Mouse (Mus musculus): Measurements from ENCODE around the gene Hmbs. TPM values are rescaled to one million over a fixed set of nuclear protein-coding genes. Genes with fewer than 3 reads are reported as not detected.
"Not testable (repeated sequence)": the region's sequence is repeated elsewhere in the genome, so short reads cannot be mapped to it uniquely, and the experiment has no call there.

Gene Hmbs
- total RNA-seq, 2 experiments from 2014 or later: 20.8 to 24.7 TPM

DNA sequence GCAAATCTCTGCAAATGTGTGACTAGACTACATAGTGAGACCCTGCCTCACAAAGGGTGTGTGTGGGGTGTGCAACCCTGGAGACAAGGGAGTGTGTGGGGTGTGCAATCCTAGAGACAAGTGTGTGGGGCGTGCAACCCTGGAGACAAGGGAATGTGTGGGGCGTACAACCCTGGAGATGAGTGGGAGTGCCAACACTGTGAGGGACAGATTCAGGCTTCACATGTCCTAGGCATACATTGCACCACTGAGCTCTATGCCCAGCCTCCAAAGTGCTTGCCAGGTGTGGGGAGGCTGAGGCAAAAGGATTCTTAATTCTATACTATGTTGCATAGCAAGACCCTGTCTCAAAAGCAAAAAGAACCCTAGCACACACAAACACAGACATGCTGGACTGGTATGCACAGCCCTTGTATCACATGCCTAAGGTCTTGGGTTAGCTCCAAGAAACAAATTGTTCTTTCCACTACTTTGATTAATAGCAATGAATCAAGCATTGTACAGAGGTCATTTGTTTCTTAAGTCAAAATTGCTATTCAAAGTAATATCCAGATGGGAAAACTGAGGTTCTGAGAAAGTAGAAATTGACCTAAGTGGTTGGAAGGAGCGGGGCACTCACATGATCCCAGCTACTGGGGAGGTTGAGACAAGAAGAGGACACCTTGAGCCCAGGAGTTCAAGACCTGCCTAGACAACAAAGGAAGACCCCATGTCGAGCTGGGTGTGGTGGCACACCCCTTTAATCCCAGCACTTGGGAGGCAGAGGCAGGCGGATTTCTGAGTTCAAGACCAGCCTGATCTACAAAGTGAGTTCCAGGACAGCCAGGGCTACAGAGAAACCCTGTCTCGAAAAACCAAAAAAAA is 1.8 kb upstream of the Hmbs start:
- DNase-seq (ENCODE audit: low spot score): no peak

GRCm38 (mm10) chr9:44343290-44343689 is 738 bp downstream of the Hmbs start:
- DNase-seq (ENCODE audit: low spot score): no peak

GRCm38 (mm10) chr9:44342605-44343004 is 1.4 kb downstream of the Hmbs start:
- DNase-seq (ENCODE audit: low spot score): no peak

GRCm38 (mm10) chr9:44342173-44342572 is 1.9 kb downstream of the Hmbs start:
- no peak for DNase-seq (ENCODE audit: low spot score)

DNA sequence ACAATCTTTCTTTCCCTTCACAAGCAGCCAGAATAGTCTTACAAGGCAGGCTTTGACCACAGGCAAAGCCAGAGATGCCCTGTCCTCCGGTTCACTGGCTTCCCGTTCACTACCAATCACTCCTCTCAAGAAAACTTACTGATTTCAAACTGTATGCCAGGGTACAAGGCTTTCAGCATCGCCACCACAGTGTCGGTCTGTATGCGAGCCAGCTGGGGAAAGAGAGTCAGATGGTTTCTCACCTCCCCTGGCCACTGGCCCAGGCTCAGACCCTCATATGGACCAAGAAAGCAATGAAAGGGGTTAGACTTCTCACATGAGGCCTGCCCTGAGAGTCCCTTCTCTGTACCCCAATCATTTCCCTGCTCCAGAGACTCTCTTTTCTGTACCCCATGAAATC is 2.5 kb downstream of the Hmbs start:
- DNase-seq (ENCODE audit: low spot score): no peak

- DNase-seq (ENCODE audit: low spot score): no peak
Measured at GRCm38 (mm10) chr9:44338574-44338973, 5.5 kb downstream of the Hmbs start.

DNA sequence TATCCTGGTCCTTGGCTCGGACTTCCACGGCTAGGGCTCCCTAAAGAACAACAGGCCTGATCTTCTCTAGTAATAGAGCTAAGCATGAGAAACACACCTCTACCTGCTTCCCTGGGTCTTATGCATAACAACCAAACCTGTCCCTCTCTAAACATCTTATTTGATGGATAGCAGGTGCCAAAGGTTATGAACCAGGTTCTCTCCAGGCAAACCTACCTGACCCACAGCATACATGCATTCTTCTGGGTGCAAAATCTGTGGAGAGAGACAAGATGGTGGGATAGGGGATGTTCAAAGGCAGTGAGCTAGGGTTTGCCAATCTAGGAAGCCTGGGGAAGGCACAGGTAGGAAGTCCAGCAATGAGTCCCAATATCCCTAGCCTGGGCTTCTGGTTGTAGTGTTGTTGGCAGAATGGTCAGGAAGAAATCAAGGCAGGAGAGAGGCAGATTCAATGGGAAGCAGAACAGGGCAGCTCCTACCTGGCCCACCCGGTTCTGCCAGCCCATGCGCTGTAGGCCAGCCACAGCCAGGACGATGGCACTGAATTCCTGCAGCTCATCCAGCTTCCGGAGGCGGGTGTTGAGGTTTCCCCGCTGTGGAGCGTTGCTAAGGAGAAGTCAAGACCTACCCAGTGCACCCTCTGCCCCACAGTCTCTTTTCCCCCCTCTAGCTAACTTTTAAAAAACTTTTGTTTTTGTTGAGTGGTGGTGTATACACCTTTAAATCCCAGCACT is 6.4 kb downstream of the Hmbs start:
- DNase-seq (ENCODE audit: low spot score): no peak

DNA sequence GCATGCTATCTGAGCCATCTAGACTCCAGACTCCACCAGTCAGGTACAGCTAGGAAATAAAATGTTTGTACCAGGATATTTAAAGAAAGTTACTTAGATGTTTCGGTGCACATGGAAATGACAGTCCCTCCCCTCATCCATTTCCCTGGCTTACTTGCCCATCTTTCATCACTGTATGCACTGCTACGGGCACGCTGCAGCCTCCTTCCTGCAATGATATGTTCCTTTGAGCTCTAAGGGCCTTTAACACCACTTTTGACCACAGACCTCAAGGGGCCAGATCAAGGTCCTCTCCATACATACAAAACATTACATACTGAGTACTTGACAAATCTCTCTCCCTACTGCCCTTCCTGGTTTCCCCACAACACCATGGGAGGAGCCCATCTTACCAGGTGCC is 7.1 kb downstream of the Hmbs start:
- no peak for DNase-seq (ENCODE audit: low spot score)

DNA sequence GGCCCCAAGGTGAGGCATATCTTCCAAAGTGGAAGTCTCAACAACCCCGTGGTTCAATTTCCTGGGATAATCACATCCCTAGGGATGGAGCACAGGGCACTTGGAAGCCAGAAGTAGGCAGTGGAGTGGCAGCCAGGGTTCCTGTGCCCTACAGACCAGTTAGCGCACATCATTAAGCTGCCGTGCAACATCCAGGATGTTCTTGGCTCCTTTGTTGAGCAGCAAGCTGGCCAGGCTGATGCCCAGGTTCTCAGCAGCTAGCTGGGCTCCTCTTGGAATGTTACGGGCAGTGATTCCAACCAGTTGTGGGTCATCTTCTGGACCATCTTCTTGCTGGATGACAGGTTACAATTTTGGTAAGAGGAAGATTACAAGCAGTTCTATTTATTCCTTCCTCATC is 7.5 kb downstream of the Hmbs start:
- DNase-seq (ENCODE audit: low spot score): not testable (repeated sequence)

GRCm38 (mm10) chr9:44336093-44336406 is 8.0 kb downstream of the Hmbs start:
- DNase-seq (ENCODE audit: low spot score): no peak

GRCm38 (mm10) chr9:44335331-44336092 is 8.5 kb downstream of the Hmbs start:
- no peak for DNase-seq (ENCODE audit: low spot score)

DNA sequence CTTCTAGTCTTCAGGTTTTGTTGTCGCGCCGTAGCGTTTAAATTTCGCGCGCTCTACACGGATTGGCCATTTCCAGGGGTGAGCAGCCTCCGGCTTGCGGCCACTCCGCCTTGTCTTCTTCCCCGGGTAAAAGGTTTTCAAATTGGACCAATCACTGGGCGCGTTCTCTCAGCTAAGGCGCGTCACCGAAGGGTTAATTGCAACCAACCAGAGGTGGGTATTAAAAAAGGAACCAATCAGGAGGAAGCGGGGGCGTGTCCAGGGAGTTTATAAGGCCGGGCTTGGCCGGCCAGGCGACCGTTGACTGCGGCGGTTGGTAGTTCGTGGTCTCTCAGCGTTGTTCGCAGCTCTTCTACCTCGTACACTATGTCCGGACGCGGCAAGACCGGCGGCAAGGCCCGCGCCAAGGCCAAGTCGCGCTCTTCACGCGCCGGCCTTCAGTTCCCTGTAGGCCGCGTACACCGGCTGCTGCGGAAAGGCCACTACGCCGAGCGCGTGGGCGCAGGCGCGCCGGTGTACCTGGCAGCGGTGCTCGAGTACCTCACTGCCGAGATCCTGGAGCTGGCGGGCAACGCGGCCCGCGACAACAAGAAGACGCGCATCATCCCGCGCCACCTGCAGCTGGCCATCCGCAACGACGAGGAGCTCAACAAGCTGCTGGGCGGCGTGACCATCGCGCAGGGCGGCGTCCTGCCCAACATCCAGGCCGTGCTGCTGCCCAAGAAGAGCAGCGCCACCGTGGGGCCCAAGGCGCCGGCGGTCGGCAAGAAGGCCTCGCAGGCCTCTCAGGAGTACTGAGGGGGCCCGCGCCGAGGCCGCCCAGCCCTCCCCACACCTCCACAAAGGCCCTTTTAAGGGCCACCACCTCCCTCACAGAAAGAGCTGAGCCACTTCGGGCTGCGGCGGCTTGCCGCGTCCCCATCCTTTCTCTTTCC is 9.4 kb downstream of the Hmbs start, which contains the start of gene H2afx:
Gene H2afx, plus strand, starts transcription at position 299 of the 935 bp plus-strand sequence.
- peak; percentile 99 for DNase-seq (ENCODE audit: low spot score)

- no peak for DNase-seq (ENCODE audit: low spot score)
Measured at GRCm38 (mm10) chr9:44332918-44333638, 10.9 kb downstream of the Hmbs start.

DNA sequence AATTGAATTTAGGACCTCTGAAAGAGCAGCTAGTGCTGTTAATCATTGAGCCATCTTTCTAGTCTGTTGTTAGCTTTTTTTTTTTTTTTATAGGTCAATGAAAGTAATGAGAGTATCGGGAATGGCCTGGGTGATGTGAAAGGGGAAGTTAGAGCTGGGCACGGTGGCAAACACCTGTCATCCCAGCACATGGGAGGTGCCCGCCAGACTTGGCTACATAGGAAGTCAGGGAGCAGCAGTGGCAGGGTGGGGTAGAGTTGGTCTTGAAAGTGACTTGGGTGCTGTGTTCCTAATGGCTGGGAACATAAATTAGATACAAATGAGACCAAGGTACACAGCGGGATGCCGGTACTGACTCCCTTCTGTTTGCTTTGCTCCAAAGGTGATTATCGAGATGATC is 13.3 kb downstream of the Hmbs start:
- no peak for DNase-seq (ENCODE audit: low spot score)

DNA sequence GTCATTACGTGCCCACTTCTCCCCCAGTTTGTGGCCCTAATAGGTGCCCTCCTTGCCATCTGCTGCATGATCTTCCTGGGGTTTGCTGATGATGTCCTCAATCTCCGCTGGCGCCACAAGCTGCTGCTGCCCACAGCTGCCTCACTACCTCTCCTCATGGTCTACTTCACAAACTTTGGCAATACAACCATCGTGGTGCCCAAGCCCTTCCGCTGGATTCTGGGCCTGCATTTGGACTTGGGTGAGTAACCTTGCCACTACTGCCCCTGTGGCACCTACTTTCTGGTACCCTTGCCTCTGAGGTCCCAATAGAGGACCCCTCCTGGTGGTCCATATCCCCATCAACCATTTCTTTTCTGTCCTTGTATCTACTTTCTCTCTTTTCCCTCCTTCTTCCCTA is 16.1 kb downstream of the Hmbs start:
- no peak for DNase-seq (ENCODE audit: low spot score)

DNA sequence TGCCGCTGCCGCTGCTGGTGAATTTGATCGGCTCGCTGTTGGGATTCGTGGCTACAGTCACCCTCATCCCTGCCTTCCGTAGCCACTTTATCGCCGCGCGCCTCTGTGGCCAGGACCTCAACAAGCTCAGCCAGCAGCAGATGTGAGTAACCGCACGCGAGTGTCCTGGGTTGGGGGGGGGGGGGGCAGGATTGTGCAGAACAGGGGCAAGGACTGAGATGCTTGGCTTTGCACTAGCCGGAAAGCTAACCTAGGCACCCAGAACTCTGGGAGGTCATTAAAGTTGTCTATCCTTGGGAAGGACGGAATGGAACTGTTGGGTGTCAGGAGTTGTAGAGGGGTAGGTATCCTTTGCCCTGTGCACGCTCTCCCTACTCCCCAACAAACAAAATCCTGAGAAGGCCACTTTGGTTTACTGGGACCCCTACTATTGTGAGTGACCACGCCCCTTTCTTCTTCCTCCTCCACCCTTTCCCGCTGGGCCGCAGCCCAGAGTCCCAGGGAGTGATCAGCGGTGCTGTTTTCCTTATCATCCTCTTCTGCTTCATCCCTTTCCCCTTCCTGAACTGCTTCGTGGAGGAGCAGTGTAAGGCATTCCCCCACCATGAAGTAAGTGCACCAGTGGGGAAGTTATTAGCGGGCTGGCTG is 16.8 kb downstream of the Hmbs start:
- peak; percentile 31 for DNase-seq (ENCODE audit: low spot score)

DNA sequence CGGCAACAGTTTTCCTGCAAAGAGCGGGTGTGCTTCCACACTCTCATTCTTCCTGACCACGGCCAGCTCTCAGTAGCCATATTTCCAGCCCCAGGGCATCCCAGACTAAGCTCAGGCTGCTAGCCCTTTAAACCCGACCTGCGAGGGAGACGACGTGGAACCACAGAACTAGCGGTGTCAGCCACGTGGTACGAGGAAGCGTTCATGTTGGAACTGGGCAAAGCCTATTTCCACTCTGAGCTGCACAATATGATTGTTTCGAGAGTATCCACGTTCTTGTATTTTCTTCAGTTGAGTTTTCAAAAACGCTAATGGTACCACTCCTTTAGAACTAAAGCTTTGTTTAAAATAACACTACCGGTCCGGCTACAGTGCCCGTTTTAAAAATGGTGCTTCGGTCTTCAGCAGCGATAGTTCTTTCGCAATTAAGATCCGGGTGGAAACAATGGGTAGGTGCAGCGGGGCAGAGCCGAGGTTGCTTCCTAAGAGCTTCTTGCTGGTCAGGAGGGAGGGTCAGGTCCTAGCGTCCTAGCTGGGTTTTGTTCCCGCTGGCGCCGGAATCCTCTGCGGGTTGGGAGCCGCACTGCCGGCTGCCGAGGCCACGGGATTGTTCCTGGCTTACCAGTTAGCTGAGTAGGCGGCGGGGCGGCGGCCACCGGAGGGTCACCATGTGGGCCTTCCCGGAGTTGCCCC is 17.5 kb downstream of the Hmbs start:
- peak; percentile 88 for DNase-seq (ENCODE audit: low spot score)

DNA sequence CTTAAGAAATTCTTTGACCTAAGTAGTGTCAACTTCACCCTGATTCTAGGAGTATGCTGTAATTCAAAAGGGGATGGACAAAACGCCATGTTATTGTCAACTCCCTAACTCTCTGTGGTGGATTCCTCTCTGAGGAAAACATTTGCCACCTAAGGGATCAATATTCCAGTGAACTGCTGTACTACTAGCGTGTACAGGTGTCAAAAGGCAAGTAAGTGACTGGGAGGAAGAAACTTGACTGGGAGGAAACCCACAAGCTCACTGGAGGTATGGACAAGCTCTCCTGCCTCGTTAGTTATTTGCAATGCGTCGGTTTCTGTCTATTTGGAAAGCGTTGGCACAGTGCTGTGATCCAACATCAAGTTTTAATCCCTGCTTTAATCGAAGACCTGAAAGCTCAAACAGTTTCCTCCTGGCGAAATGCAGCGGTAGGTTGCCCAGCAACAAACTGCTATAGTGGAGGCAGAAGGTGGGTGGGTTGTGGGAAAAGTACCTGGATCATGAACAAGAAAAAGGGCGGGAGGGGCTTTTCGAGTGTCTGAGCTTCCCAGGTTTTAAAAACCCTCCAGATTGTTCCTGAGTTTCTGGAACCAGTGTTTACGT is 18.2 kb downstream of the Hmbs start, which contains the start of gene Dpagt1:
Gene Dpagt1, plus strand, starts transcription at position 252 of the 603 bp plus-strand sequence.
- no peak for DNase-seq (ENCODE audit: low spot score)

Data from gastrocnemius, adult 18-20 months (tissue).